Mouse (Mus musculus) heart, embryonic 11.5 days (tissue): ENCODE measurements around the gene Zdhhc16. TPM values are rescaled to one million over a fixed set of nuclear protein-coding genes. Genes with fewer than 3 reads are reported as not detected.

Experiments
- ATAC-seq: fragments of 200-750 bp; cut with Nextera tagmentation; replicated peaks from 2 replicates; pipeline ENCODE4 v1.8.0; 2017; ENCODE audit warnings: moderate library complexity; ENCODE audit not compliant: insufficient number of reproducible peaks, low FRiP score, low TSS enrichment
- H3K27ac ChIP-seq: fragments of 300-500 bp; sonication (generic); 2 replicates; pipeline ENCODE4 v1.5.1; 2014; ENCODE audit warnings: mild to moderate bottlenecking, low read depth, low read length
- H3K27me3 ChIP-seq: fragments of 300-500 bp; sonication (generic); 2 replicates; pipeline ENCODE4 v1.6.1; 2014; ENCODE audit warnings: mild to moderate bottlenecking, low read length, mixed read lengths; ENCODE audit not compliant: control insufficient read depth, insufficient read depth
- H3K36me3 ChIP-seq: fragments of 300-500 bp; sonication (generic); 2 replicates; pipeline ENCODE4 v1.6.1; 2014; ENCODE audit warnings: mild to moderate bottlenecking, low read length, moderate library complexity, mixed read lengths; ENCODE audit not compliant: control insufficient read depth, insufficient read depth
- H3K4me1 ChIP-seq: fragments of 300-500 bp; sonication (generic); 2 replicates; pipeline ENCODE4 v1.6.1; 2014; ENCODE audit warnings: low read length; ENCODE audit not compliant: control insufficient read depth, insufficient read depth
- H3K4me2 ChIP-seq: fragments of 300-500 bp; sonication (generic); 2 replicates; pipeline ENCODE4 v1.6.1; 2014; ENCODE audit warnings: mild to moderate bottlenecking, moderate library complexity
- H3K4me3 ChIP-seq: fragments of 300-500 bp; sonication (generic); 2 replicates; pipeline ENCODE4 v1.5.1; 2014; ENCODE audit warnings: low read depth, low read length
- H3K9ac ChIP-seq: fragments of 300-500 bp; sonication (generic); 2 replicates; pipeline ENCODE4 v1.6.1; 2014; ENCODE audit warnings: mild to moderate bottlenecking, low read depth, low read length, moderate library complexity
- H3K9me3 ChIP-seq: fragments of 300-500 bp; sonication (generic); replicated peaks from 2 replicates; pipeline ENCODE4 v1.6.1; 2016; ENCODE audit warnings: low read length; ENCODE audit not compliant: control insufficient read depth
- WGBS: fragments of 180-500 bp; shearing (Covaris S2); extraction: QIAGEN DNeasy Blood & Tissue Kit; methylation state at CpG from one replicate; pipeline ENCODE4 v1.1.7; 2014; ENCODE audit not compliant: insufficient replicate concordance; 5-methylcytosine and 5-hydroxymethylcytosine counted together
- polyA plus RNA-seq: library from polyadenylated mRNA; unstranded; fragments of >200 nt; fragmentation: Nextera tagmentation; extraction: Ambion mirVana; gene quantifications from 2 replicates; pipeline ENCODE4 v1.2.1, GENCODE M21; 2014

The Zdhhc16 gene
- polyA plus RNA-seq, result 49.5 and 49.6 TPM in 2 replicates

DNA sequence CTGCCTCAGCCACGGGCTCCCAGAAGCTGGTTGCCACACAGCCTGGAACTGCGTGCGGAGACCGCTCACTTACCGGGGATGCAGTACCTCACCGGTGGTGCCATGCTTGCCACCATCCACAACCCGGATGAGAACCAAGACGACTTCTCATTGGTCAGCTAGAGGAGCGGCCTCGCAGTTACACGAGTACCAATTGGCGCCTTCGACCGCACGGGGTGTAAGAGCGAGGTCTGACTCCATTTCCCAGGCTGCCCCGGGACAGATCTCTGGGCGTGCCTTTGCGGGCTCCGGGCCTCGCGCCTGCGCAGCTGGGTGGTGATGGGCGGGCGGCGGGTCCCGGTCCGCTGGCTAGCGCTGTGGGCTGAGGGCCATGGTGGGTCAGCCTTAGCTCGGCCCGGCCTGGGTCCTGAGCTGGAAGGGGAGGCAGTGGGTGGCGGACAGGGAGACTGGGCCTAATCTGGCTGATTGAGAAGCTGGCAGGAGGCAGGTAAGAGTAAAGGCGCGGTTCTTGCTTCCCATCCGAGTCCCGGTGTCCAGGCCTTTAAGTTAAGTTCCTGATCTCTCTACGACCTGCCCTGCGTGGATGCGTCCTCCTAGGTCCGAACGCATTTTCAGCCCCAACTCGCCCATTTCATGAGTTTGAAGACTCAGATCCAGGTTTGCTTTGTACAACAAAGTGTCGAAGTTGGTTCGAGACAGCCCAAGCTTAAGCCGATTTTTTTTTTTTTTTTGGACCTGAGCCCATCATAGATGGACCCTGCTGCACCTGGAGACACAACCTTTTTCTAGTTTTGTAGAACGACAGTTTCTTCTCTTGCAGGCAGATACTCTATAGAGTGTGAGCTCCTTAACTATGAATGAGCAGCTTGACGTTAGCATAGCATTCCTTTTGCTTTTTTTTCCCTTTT is at the start of gene Zdhhc16, which contains the start of gene Exosc1:
Zdhhc16 (plus strand) TSS at position 302 of the 908 bp plus-strand sequence.
Exosc1 (minus strand) TSS at position 245 of the 908 bp plus-strand sequence.
- WGBS, result under 1% methylated on average over 47 of the region's 47 CpGs
- peak within 1 kb of the TSS; percentile 93 for H3K4me3 ChIP-seq
- peak within 1 kb of the TSS; percentile 94 for H3K4me2 ChIP-seq
- H3K9me3 ChIP-seq, result no peaks in the 10 kb centered on the region
- no peak within 1 kb of the TSS for H3K27ac ChIP-seq
- ATAC-seq, result peak; percentile 99
- peak within 1 kb of the TSS; percentile 87 for H3K9ac ChIP-seq
- H3K4me1 ChIP-seq, result peaks cover 16% of the 10 kb centered on the region
- no peaks in the 10 kb centered on the region for H3K27me3 ChIP-seq
- peaks cover 4% of the 10 kb centered on the region for H3K36me3 ChIP-seq

DNA sequence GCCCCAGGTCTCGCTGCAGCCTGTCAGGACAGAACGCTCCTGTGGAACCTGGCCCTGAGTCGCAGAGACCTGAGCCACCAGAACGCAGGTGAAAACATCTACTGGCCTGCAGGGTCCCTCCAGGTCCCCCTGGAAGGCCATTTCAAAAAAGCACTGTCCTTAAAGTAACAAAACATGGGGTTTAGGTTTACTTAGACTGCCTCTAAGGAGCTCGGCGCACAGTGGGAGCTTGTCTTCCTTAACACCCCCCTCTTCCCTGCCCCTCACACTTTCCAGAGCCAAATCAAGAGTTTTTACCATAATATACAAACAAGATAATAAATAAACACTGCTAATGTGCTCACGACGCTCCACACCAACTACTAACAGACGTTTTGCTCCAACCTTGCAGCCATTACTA is 49.4 kb upstream of the Zdhhc16 start:
- H3K4me3 ChIP-seq, result no peak overlapping the region
- H3K9ac ChIP-seq, result no peak overlapping the region
- WGBS, result 82% methylated on average over 9 of the region's 9 CpGs
- H3K27me3 ChIP-seq, result no peaks in the 10 kb centered on the region
- H3K4me1 ChIP-seq, result no peaks in the 10 kb centered on the region
- no peak overlapping the region for H3K27ac ChIP-seq
- H3K4me2 ChIP-seq, result no peak overlapping the region
- ATAC-seq, result no peak
- peaks cover 11% of the 10 kb centered on the region; the same call in 1 of the 2 replicates for H3K36me3 ChIP-seq
- no peaks in the 10 kb centered on the region for H3K9me3 ChIP-seq

DNA sequence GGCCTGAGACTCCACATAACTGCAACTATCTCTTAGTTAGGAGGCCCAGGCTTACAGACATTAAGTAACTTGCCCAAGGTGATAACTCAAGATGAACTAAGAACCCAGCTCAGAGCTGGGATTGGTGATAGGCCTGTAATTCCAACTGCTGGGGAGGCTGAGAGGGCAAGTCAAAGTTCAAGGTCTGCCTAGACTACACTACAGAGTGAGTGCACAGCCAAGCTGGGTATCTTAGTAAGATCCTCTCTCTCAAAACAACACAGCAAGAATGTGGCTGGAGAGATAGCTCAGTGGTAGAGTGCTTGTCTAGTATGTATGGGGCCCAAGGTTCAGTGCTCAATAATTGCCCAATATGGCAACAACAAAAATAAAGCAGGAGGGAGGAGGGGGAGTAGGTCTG is 45.1 kb upstream of the Zdhhc16 start:
- no peaks in the 10 kb centered on the region for H3K9me3 ChIP-seq
- H3K4me1 ChIP-seq, result no peaks in the 10 kb centered on the region
- no peak for ATAC-seq
- H3K9ac ChIP-seq, result no peak overlapping the region
- H3K4me3 ChIP-seq, result no peak overlapping the region
- H3K4me2 ChIP-seq, result no peak overlapping the region
- H3K27ac ChIP-seq, result no peak overlapping the region
- no peaks in the 10 kb centered on the region for H3K27me3 ChIP-seq
- H3K36me3 ChIP-seq, result peaks cover 12% of the 10 kb centered on the region

DNA sequence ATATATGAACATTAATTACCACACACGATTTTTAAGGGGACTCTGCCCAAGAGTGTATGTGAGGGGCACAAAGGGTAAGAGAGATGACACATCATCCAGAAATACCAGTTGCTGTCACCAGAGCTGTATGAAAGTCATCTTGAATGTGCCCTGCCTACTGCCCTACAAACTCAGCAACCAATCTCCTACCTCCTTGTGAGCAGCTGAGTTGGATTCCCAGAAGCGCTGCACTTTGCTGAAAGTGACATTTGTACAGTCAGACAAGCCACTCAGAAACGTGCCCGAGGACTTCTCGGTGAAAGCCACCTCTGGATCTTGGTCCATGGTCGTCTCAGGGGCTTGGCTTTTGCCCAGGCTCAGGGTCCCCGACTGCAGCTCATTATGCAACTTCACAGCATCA is 38.3 kb upstream of the Zdhhc16 start:
- Histone ChIP-seq H3K36me3 (peaks cover 5% of the 10 kb centered on the region; the same call in 1 of the 2 replicates), H3K4me3 (peak overlapping the region; percentile 82), H3K4me2 (peak overlapping the region; percentile 72), H3K4me1 (peaks cover 7% of the 10 kb centered on the region), H3K27ac (no peak overlapping the region), H3K9ac (peak overlapping the region; percentile 56), H3K27me3 (no peaks in the 10 kb centered on the region), H3K9me3 (no peaks in the 10 kb centered on the region)
- WGBS, result 36% methylated on average over 7 of the region's 7 CpGs
- ATAC-seq, result no peak

DNA sequence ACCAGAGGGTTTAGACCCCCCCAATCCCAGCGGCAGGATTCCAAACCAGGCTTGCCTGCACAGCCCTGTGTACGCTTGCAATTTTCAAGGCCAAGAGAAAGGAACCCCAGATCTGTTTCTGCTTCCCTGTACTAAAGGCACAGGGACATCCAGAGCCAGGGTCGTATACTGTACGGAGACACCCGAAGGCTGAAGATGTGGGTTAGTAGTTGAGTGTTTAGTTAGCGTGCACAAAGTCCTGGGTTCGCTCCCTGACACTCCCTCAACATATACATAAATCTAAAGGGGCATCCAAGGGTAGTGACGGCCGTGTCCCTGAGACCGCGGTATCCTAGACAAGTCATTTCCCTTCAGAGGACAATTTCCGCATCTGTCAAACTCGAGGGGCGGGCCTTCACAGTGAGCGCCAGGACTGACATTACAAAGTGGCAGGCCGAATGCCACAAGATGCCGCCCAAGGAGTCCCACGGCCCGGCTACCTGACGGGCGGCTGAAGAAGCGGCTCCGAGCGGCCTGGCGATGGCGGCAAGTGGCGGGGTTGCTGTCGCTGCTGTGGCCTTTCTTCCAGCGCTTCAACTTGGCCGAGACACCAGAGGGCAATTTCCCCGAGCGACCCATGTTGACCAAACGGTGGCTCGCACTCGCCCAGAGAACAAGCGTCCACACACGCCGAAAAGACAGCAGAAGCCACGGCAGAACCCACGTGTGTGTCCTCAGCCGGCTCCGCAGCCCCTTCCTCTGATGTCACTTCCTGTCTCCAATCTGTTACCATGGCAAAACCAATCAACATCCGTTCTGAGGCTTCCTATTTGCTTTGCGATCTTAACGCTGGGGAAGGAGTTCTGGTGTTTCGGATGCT is 37.6 kb upstream of the Zdhhc16 start, which contains the start of gene Rrp12:
Rrp12 (minus strand) TSS at position 714 of the 859 bp plus-strand sequence.
- peak; percentile 81 for ATAC-seq
- peak within 1 kb of the TSS; percentile 66 for H3K9ac ChIP-seq
- 1% methylated on average over 46 of the region's 46 CpGs for WGBS

DNA sequence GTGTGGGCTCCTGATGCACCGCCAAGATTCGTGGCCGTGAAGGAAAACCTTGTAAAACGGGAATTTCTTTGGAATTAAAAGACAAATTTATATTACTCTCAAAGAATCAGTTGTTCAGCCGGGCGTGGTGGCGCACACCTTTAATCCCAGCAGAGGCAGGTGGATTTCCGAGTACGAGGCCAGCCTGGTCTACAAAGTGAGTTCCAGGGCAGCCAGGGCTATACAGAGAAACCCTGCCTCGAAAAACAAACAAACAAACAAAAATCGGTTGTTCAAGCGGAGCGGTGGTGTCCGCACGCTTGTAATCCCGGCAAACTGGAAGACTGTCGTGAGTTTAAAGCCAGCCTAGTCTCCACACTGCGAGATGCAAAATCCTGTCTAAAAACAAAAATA is 37.0 kb upstream of the Zdhhc16 start:
- no peaks in the 10 kb centered on the region for H3K27me3 ChIP-seq
- no peak for ATAC-seq
- peak overlapping the region; percentile 66 for H3K9ac ChIP-seq
- peak overlapping the region; percentile 72 for H3K4me2 ChIP-seq
- H3K9me3 ChIP-seq, result no peaks in the 10 kb centered on the region
- 20% methylated on average over 18 of the region's 18 CpGs for WGBS
- H3K4me3 ChIP-seq, result peak overlapping the region; percentile 82
- H3K27ac ChIP-seq, result no peak overlapping the region
- H3K36me3 ChIP-seq, result no peaks in the 10 kb centered on the region
- peaks cover 7% of the 10 kb centered on the region for H3K4me1 ChIP-seq

More for the DNA sequence above, 37.6 kb upstream of the Zdhhc16 start, which contains the start of gene Rrp12:
- Histone ChIP-seq H3K4me1 (peaks cover 7% of the 10 kb centered on the region), H3K9me3 (no peaks in the 10 kb centered on the region), H3K4me2 (peak within 1 kb of the TSS; percentile 72), H3K27me3 (no peaks in the 10 kb centered on the region), H3K36me3 (no peaks in the 10 kb centered on the region), H3K27ac (no peak within 1 kb of the TSS), H3K4me3 (peak within 1 kb of the TSS; percentile 82)

DNA sequence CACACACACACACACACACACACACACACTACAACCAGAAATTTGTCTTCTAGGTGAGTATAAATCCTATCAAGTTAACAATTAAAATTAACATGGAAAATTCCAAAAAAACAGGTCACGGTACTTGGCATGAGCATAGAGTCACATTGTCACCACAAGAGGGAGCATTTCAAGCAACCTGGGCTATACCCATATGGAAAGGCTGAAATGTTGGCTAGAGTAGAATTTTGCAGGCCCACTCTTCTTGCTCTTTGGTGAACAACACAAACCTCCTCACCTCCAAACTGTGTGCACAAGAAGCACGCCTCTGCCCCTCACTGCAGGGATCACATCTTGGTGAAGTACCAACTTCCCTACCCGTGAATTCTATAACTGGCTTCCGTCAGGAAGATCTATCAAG is 34.4 kb upstream of the Zdhhc16 start:
- no peak for ATAC-seq
- H3K36me3 ChIP-seq, result no peaks in the 10 kb centered on the region
- H3K4me2 ChIP-seq, result no peak overlapping the region
- no peak overlapping the region for H3K27ac ChIP-seq
- H3K9ac ChIP-seq, result no peak overlapping the region
- peaks cover 7% of the 10 kb centered on the region for H3K4me1 ChIP-seq
- no peaks in the 10 kb centered on the region for H3K9me3 ChIP-seq
- WGBS, result 42% methylated on average over 4 of the region's 4 CpGs
- no peak overlapping the region for H3K4me3 ChIP-seq
- H3K27me3 ChIP-seq, result no peaks in the 10 kb centered on the region

DNA sequence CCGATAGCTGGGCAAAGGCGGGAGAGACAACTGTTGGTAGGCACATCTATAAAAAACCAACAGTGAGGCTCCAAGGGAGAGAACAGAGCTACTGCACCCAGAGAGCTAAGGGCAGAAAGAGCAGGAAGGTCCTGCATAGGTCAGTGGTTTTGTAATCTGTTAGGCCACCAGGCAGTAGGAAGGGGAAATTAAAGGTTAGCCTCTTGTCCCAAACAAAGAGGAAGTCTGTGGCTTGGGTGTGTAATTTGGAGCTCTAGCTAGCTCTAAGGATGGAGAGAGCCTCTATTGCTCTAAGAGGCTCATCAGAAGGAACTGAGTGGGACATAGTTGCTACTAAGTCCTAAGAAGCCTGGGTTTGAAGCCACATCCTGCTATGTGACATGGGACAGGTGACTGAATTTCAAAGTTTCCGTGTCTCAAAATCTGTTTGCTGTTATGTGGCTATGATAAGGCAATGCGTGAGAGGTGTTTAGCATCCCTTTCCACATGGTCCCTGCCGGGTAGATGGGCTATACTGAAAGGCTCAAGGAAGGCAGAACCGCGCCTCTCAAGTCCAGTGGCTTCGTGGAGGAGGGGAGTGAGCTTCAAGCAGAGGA is 32.7 kb upstream of the Zdhhc16 start:
- no peaks in the 10 kb centered on the region for H3K36me3 ChIP-seq
- H3K27ac ChIP-seq, result no peak overlapping the region
- no peaks in the 10 kb centered on the region for H3K9me3 ChIP-seq
- no peak overlapping the region for H3K4me3 ChIP-seq
- H3K4me2 ChIP-seq, result no peak overlapping the region
- ATAC-seq, result no peak
- no peaks in the 10 kb centered on the region for H3K27me3 ChIP-seq
- no peaks in the 10 kb centered on the region; the same call in 1 of the 2 replicates for H3K4me1 ChIP-seq
- no peak overlapping the region for H3K9ac ChIP-seq
- 76% methylated on average over 8 of the region's 8 CpGs for WGBS
